Mouse (Mus musculus) granulocyte monocyte progenitor cell, adult 5-6 weeks (primary cell): ENCODE results near the gene Chp1. TPM values are rescaled to one million over a fixed set of nuclear protein-coding genes. Genes with fewer than 3 reads are reported as not detected.
A peak's percentile ranks its signal among the peaks of the same experiment; 100 is the strongest.

Experiments used
- ATAC-seq: replicated peaks from 2 replicates; pipeline ENCODE4 v1.8.0; 2016; ENCODE audit warnings: mild to moderate bottlenecking, moderate TSS enrichment, inconsistent platforms; ENCODE audit not compliant: poor library complexity, severe bottlenecking
- total RNA-seq, 2 experiments: library from RNA; stranded (forward) in 1 of 2; stranded (reverse) in 1 of 2; fragments of 200-712, 200-1000 nt in 1 of 2; fragments of >200 nt in 1 of 2; fragmentation: Nextera tagmentation in 1 of 2; gene quantifications; 2 replicates each; pipeline ENCODE4 v1.2.3; 2014 to 2017

The Chp1 gene
- total RNA-seq (2014; fragmentation: Nextera tagmentation) (53.9 and 55.8 TPM in 2 replicates), total RNA-seq (2017) (46.9 and 53.5 TPM in 2 replicates)

- ATAC-seq = peak; percentile 92
Measured at GRCm38 (mm10) chr2:119547522-119548370, at the start of gene Chp1, which contains the start of gene Exd1. Gene Chp1 (plus strand): TSS chr2:119547697. Gene Exd1 (minus strand): TSS chr2:119547627.

- no peak for ATAC-seq
Measured at GRCm38 (mm10) chr2:119498859-119499258, 48.6 kb upstream of the Chp1 start.

- ATAC-seq = no peak
Measured at GRCm38 (mm10) chr2:119500965-119501652, 46.4 kb upstream of the Chp1 start.

- ATAC-seq = 0 out of 2 replicates have a peak, but pooled peaks have one; percentile 25
Measured at GRCm38 (mm10) chr2:119507108-119507507, 40.4 kb upstream of the Chp1 start.

DNA sequence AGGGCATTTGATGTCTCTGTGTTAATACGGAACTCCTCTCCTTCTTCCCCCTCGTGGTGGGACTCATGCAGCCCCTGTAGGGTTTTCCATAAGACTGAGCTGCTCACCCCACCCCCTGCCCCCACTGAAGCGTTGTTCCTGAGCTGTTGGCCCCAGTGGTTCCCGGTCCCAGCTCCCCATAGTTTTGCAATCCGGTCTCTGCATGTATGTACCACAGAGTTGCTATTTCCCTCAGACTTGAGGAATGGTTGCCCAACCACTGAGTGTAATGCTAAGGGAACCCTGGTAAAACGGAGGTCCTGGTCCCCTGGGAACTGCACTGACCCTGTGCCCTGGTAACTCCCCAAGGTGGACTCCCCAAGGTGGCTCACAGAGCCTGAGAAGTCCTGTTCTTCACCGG is 39.0 kb upstream of the Chp1 start:
- peak; percentile 81 for ATAC-seq

DNA sequence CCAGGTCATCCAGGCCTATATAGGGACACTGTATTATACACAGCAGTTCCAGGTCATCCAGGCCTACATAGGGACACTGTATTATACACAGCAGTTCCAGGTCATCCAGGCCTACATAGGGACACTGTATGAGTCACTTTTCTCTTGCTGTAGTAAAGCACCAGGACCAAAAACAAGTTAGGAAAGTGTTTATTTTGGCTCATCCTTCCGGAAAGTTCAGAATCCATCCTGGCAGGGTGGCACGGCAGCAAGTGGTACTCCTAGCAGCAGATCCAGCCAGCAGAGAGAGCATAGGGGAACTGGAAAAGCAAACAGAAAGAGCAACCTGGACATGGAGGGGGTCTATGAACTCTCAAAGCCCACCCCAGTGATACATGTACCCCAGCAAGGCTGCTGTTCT is 36.6 kb upstream of the Chp1 start:
- ATAC-seq = no peak

DNA sequence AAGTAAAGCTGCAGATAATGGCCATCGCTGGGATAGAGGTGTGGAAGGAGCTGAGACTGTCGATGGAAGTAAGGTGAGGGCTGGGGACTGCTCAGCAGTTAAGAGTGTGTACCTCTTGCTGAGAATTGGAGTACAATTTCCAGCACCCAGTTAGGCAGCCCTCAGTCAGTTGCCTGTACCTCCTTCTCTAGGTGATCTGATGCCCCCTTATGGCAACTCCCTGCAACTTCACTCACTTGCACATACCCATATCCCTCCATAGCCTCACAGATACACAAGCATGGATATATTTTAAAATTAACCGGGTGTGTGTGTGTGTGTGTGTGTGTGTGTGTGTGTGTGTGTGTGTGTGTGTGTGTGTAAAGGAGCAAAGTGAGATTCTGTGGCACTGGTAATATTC is 35.2 kb upstream of the Chp1 start:
- no peak for ATAC-seq

DNA sequence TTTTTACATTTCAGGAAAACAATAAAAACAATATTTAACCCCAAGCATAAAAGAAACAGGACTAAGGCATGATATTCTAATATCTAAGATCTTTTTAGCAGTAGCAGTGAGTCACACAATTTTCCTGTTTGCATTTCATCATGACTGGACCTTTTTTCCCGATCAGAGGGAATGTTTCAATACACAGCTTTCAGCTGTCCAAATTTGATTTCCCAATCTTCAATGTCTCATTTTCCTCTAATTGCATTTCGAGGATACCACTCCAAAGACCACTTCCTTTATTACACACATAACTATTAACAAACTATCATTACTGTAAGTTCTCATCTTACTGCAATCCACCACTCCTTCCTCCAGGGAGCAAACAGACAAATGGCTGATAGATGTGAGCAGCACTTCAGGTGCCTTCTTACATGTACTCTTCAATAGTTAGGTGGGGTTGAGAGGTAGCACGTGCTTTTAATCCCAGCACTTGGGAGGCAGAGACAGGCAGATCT is 33.4 kb upstream of the Chp1 start:
- ATAC-seq = peak; percentile 85

GRCm38 (mm10) chr2:119516811-119517210 is 30.7 kb upstream of the Chp1 start:
- peak; percentile 38; the same call in 1 of the 2 replicates for ATAC-seq

DNA sequence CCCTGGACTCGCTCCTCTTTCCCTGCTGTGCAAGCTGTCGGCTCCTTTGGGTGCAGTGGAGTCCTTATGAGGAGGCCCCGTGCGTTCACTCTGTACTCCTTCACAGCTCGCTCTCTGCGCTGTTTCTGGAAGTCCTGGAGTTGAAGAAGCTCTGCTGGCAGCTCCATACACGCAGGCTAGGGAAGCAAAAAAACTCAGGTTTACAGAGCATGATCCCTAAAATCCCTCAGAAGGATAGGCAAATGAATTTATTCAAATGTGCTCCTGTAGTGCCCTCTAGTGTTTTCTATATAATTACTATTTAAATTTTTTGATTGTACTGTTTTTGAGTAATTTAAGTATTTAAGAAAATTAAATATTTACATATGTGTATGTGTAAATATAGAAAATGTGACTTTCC is 26.9 kb upstream of the Chp1 start:
- ATAC-seq = no peak

DNA sequence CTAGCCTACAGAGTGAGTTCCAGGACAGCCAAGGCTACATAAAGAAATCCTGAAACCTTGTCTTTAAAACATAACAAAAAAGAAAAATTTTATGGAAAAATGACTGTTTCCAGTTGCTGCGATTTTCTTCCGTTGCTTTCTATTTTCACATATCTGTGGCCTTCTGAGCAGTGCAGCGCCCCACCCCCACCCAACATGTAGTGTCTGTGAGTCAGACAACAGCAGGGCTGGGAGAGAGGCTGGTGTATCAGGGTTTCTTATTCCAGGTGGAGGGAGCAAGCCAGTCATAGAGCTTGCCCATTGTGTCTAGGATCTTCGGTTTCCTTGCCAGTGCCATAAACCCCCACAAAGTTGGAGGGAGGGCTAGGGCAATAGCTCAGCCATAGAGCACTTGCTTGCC is 23.7 kb upstream of the Chp1 start:
- no peak for ATAC-seq

DNA sequence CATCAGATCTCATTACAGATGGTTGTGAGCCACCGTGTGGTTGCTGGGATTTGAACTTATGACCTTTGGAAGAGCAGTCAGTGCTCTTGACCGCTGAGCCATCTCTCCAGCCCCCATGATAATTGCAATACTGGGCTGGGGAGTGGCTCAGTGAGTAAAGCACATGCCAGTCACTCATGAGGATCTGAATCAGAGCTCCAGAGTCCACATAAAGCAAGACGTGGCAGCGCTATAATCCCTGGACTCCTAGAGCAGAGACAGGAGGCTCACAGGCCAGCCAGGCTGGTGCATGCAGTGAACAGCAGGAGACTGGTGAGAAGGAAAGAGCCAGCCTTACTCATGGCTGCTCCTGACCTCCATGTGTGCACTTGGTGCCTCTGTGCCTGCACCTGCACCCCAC is 22.1 kb upstream of the Chp1 start:
- no peak for ATAC-seq

GRCm38 (mm10) chr2:119538802-119539201 is 8.7 kb upstream of the Chp1 start:
- no peak for ATAC-seq

GRCm38 (mm10) chr2:119542106-119542505 is 5.4 kb upstream of the Chp1 start:
- ATAC-seq = no peak

DNA sequence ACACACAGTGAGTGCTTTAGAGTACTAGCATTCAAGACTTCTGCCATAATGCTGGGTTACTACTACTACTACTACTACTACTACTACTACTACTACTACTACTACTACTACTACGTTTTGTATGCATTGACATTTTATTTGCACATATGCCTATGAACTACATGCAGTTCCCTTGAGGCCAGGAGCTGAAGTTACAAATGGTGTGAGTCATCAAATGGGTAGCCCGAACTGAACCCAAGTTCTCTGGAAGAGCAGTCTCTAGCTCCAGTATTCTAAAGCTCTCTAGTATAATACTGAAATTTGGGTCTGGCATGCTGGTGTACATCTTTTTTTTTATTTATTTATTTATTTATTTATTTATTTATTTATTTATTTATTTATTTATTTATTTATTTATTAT is 3.8 kb upstream of the Chp1 start:
- ATAC-seq = no peak

DNA sequence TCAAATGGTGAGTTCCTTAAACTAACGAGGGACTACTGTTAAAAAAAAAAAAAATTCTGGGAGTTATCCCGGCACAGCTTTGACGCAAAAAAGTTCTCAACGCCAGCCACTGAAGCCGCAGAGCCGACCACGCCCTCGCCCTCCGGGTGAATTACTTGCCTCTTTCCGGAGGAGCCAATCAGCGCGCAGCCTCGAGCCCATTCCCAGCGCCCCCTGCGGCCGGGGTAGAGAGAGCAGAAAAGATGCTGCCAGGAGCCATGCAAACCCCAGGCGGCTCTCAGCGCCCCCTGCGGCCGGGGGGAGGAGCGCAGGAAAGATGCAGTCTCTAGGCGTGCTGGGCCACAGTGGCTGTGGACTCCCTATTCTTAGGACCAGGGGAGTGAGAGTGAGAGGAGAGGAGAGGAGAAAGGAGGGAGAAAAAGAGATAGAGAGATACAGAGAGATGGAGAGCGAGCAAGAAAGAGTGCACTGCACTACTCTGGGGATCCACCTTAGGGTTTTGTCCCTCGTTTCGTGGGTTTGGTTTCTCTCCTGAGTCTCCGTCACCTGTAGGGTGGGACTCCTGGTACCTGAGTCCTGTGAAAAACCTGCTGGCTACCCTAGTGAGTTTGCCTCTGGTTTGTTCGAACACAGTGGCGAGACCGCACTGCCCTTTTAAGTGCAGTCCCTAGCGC is 512 bp upstream of the Chp1 start:
- ATAC-seq = peak; percentile 83

DNA sequence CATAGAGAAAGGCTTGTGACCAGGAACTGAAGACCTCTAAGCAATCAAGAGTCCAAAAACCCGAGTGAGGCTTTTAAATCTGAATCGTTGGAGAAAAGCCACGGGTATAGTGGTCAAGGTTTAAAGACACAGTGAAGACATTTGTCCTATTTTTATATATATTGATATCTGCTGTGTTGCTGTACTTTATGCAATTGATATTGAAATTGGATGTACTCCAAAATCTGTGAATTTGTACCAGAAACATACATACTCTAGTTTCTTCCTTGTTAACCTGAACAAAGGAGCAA is 819 bp downstream of the Chp1 start:
- no peak for ATAC-seq

DNA sequence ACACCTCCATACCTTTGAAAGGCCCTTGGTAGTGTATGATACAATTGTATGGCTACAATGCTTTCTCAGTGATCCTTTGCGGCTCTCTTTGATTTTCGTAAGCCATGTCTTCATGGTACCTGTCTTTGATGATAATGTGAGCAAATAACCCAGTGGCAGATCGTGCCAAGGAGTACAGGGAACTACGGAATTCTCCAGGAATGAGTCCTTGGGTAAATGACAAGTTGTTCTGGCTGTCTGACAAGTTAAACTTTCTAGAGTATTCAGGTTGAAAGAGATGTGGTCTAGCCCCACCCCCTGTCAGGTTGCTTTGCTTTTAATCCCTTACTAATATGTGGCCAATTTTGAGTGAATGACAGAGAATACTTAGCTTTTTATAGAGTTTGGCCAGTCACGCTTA is 1.2 kb downstream of the Chp1 start:
- ATAC-seq = no peak

DNA sequence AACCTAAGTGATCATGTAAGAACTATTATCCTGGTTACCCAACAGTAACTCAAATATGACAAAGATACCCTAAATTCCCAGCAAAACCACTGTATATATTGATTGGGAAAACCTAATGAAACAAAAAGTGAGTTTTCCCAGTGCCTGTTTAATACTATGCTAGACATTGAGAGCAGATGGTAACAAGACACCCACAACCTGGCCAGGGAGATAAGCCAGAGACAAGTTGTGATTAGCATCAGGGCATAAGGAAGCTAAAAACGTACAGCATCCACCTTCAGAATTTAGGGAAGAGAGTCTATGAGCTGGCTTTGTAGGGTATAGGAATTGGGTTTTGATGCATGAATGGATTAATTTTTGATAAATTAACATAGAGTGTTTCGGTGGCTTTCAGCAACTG is 2.2 kb downstream of the Chp1 start:
- ATAC-seq = no peak

GRCm38 (mm10) chr2:119558039-119558438 is 10.5 kb downstream of the Chp1 start:
- ATAC-seq = no peak

DNA sequence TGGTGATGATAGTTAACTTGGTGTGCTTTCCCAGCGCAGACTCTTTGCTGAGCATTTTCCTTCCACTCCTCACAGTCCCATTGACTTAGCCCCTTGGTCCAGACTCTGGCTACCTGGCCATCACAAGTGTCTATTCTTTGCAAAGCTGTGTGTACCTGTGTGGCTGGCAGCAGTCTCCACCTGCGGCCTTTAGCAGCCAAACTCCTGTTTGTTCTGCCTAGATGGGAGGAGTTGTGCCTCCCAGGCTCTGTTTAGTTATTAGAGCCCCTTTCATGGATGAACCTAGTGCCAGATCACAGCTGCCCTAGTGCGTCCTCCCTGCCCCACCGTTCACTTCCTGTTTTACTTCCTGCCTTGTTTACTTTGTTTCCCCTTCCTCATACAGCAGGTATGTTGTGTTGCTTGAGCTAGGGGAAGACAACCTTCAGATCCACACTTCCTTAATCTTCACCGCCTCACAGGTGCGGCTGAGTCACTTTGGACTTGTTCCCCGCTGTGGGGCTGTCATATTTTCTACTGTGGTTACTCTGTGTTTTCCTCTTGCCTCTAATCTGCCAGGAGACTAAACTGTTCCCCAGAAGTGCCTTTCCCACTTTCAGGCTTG is 11.3 kb downstream of the Chp1 start:
- peak; percentile 77 for ATAC-seq
